Mouse (Mus musculus): ENCODE data around the gene Acadvl.

DNA sequence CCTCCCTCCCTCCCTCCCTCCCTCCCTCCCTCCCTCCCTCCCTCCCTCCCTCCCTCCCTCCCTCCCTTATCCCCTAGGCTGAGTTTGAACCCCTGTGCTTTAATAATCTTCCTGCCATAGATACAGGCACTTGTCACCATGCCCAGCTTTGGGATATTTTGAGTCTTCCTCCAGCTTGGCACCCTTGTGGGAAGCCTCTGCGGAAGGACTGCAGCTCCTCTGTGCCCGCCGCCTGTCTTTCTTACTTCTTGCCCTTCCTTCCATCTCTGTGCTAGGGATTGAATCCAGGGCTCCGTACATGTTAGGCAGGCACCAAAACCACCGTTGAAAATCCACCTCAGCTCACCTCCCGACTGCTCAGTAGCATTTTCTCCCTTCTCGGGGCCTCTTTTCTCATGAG lies 25.0 kb upstream of the Acadvl start:
- TF ChIP-seq CTCF (IDR thresholded peaks at IDR 0.05; ENCODE audit: insufficient read depth, low read length) (no peak), POLR2A (IDR thresholded peaks at IDR 0.05; ENCODE audit: borderline replicate concordance, extremely low read depth, low read depth, low read length) (no peak)
